Mouse (Mus musculus) monocyte, adult 2 months (primary cell): ENCODE measurements around the gene Ripk1.
"Not testable (repeated sequence)": the region's sequence is repeated elsewhere in the genome, so short reads cannot be mapped to it uniquely, and the experiment has no call there.

Source experiments
- DNase-seq, 2 experiments: peaks; one replicate each; pipeline ENCODE4 v3.0.0; 2022; ENCODE audit warnings: low spot score in 2 of 2, low read depth in 1 of 2

The Ripk1 gene

DNA sequence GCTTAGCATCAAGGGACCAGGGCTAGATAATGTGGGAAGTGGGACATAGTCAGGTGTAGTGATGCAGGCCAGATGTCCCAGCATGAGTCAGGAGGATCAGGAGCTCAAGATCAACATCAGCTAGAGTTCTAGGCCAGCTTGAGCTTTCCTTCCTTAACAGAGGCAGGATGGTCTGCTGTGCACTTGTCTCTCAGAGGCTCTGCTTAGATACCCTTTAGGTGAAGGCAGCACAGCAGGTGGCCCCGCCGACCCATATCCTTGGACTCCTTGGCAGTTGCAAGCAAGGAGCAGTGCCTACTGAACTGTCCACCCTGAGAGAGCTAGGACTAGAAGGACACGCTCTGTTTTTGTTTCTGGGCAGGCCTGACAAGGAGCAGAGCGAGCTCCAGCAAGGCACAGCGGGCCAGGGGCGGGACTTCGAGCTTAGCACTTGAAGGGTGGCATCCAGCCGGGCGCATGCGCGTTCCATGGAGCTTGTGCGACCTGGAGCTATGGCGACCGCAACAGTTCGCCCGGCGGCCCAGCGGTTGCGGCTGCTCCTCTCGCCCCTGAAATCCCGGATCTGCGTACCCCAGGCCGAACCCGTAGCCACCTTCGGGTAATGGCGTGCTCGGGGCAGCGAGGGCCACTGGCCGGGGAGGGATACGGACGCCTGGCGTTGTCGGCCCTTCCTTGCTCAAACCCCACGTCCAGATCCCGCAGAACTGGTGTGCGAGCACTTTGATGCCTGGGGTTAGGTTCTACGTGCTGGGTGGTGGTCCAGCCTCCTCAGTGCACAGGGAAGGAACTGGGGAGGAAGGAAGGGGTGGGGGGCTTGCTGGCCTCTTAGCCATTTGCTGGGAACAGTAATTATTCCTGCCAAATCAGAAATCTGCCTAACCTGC is 35.3 kb downstream of the Ripk1 start, which contains the start of gene Bphl:
Bphl (plus strand) TSS at position 426 of the 884 bp plus-strand sequence.
- peak; percentile 56 to 73 for DNase-seq

DNA sequence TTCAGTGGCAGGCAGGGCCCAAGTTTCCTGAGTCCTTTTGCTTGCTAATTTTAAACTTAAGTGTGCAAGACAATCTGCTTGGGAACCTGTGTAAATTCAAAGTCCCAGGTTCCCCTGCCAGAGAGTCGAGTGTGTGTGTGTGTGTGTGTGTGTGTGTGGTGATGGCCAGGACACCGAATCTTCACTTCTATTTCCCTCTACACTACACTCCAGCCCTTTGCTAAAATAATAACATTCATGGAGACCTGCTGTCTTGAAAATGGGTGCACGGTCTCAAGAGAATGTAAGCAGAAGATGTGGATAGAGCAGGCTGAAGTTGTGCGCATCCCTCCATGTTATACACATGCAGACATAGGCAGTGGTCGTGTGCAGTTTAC is 35.9 kb downstream of the Ripk1 start:
- DNase-seq, result no peak

DNA sequence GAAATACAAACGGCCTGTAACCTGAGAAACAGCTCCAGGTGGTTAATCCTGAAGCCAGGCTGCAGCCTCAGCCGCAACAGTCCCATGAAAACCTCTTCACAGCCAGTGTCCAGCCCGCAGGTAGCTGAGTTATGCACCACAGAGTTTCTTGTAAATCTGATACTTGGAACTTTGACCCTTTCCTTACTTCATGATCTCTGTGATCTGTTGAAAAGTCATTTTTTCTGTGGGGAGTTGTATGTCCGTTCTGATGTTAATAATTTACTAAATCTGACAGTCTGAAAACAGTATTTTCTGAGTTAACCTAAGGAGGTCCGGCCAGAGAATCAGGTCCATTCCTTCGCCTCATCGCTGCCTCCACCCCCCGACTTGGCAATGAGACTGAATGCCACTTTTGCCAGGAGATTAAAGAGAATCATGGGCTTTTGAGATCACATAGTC is 36.8 kb downstream of the Ripk1 start:
- DNase-seq, result no peak

DNA sequence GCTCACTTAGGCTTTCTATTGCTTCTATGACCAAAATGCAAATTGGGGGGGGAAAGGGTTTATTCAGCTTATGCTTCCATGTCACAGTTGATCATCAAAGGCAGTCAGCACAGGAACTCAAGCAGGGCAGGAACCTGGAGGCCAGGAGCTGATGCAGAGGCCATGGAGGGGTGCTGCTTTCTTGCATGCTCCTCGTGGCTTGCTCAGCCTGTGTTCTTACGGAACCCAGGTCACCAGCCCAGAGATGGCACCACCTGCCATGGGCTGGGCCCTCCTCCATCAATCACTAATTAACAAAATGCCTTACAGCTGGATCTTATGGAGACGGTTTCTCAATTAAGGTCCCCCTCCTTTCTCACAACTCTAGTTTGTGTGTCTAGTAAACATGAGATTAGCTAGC is 37.9 kb downstream of the Ripk1 start:
- no peak for DNase-seq

DNA sequence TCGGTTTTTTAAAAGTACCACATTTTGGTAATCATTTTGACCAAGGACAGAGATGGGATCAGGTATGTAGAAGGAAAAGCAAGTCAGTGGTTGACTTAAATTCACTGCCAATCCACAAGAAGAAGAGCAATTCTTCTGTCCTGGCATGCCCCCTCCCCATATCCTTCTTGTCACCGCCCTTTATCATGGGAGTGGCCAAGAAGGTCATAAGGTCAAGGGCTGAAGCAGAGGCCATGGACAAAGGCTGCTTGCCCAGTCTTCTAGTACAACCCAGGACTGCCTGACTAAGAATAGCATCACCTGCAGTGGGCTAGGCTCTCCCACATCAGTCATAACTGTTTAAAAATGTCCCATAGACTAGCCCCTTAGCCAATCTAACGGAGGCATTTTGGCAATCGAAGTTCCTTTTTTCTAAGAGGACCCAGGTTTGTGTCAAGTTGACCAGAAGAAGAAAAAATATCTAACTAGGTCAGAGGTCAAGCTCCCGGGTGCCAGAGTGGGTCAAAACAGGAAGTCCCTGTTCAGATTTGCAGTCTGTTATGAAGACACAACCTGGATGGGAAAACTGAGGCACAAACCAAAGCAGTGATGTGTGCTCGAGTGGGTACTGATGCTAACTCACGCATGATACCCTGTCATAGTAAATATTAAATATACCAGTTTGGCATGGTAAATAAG is 41.7 kb downstream of the Ripk1 start:
- DNase-seq, result no peak

DNA sequence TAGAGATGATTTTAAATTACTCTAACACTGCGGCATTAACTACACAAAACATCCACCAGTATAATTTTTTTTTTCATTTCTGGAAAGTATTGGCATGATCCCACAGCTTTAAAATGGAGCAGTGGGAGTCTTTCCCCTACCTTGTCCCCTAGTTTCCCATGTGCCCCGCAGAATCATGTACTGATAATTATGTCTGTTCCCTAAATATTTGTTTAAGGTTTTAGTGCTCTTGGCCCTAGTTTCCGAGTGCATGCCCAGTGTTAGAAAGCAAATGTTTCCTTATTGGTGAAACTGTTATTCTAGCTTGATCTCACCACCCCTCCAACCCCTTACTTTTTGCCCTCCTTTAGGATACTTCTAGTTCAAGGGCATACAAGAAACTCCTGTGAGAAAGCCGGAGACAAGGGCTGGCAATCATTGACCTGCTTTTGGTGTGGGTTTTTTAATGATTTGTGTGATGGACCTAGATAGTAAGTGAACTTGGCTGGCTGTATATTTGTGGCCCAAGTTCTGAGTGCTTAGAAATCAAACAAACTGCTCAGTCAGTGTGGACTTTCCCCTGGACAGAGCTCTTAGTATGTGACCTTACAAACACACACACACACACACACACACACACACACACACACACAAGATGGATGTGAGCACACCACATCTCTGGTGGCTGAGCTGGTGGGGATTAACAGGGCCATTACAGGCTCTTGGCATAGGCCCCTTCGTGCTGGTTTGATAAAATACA is 43.5 kb downstream of the Ripk1 start:
- DNase-seq, result no peak

DNA sequence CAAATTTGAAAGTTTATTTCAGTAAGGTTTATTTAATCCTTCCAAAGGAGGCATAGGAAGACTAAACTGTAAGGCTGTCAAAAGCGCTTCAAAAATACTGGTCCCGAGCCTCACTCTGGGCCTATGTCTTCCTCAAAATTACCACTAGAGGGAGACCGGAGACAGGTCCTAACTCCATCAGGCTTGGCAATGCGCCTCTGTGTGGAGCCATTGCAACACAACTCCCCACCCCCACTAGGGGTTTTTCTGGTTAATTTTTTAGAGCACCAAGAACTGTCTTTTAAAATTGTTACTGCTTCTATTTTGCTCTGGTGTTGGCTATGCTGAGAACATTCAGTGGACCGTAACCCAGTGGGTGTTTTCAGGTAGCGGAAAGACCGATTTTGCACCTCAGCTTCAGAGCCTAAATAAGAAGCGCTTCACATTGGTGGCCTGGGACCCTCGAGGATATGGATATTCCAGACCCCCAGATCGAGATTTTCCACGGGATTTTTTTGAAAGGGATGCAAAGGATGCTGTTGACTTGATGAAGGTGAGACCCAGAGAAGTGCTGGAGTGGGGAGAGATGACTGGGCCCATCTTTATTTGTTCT is 44.4 kb downstream of the Ripk1 start:
- peak; percentile 19 to 51 for DNase-seq

DNA sequence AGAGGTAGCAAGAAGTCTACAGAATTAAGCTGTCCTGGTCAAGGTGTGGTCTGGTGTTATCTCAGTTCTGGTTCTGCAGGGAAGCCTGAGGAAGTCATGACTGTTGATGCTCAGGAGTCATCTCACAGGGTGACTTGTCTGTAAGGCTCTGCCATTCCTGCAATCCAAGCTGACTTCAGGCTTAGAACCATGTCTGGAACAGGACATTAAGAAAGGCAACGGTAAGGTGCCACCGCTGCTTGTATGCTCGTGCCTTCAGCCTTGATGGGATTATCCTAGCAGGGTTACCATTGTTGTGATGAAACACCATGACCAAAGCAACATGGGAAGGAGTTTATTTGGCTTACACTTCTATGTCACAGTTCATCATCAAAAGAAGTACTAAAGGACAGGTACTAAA is 45.4 kb downstream of the Ripk1 start:
- no peak for DNase-seq

DNA sequence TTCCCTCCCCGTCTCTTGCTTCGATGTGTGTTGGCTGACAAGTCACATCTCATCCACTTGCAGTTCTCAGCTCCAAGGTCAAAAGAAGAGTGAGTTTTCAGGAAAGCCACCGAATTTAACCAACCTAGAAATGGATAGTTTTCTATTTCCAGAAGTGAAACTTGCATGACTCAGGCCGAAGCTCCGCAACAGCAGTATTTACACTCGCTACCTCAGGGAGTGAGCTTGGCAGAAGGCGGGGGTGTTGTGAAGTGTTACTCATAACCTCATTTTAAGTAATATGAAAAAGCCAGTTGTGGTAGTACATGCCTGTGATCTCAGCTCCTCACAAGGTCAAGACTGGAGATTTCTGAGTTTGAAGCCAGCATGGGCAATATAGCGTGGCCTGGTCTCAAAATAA is 48.3 kb downstream of the Ripk1 start:
- DNase-seq, result peak; percentile 39 to 41

DNA sequence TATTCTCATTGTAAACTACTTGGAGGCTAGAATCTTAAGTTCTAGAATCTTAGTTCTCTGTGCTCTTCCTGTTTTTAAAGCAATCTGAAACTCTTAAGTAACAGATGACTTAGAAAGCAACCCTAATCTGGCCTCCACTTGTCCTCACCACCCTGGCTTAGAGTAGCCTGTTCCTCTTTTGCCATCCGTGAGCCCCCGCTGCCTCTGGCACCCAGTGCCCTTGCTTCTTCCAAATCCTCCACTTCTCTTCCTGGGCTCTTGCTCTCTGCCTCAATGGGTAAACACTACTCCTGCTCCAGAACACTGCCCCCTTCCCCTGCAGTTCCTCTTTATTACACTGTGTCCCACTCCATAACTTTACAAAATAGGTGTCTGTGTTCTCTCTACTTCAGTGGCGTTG is 49.5 kb downstream of the Ripk1 start:
- peak; percentile 33 to 34 for DNase-seq

DNA sequence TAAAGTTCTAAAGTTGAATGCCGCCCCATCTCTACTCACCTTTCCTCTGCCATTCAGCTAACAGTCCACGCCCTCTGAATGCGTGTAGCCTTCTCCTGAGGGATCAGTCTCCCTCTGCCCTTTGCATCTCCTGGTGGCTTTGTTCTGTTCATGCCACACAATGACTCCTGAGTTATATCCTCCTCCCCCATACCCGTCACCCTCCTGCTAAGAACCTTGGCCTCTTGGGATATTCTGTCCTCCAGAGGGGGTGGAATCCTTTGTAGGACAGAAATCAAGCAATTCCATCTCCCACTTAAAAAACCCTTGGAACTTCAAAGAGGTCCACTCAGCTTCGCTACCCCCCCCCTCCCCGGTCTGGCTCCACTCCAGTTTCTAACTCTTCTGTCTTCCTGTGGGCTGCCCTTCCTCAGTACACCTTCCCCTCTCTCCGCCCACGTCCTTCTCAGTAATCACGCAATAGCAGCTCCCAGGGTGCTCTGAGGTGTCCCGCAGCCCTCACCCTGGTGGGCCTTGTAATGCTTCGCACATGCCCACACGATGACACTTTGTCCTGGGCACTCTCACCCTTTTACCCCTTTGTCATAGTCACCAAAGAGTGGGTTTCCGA is 51.6 kb downstream of the Ripk1 start:
- DNase-seq, result no peak

DNA sequence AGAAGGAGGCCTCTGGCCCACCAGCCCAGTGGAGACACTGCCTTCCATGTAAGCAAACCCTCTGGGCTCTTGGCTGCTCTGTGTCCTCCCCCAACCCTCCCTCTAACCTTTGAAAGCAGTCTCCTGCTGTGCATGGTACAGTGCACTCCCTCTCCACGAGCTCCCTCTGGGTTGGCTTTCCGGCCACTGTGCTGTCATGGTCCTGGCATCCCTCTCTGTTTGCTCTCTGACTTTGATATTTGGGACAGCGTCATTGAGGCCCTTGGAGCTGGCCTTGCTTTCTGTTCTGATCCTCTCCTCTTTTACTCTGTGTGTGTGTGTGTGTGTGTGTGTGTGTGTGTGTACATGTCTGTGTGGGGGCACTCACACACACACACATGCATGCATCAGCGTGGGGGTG is 52.2 kb downstream of the Ripk1 start:
- DNase-seq, result no peak

DNA sequence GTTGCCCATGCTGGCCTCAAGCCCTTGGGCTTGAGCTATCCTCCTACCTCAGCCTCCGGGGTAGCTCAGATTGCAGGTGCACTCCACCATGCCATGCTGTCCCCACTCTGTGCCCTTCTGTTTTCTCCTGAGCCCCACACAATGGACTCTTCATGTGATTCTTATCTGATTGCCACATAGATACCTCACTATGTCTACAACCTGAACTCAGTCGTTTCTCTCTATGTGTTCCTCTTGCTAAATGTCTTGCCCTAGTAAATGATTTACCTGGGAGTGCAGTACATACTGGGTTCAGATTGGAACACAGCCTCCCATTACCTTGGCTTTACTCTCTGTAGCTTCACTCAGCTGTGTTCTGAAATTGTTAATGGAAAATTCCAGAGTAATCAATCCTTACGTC is 52.8 kb downstream of the Ripk1 start:
- no peak for DNase-seq

DNA sequence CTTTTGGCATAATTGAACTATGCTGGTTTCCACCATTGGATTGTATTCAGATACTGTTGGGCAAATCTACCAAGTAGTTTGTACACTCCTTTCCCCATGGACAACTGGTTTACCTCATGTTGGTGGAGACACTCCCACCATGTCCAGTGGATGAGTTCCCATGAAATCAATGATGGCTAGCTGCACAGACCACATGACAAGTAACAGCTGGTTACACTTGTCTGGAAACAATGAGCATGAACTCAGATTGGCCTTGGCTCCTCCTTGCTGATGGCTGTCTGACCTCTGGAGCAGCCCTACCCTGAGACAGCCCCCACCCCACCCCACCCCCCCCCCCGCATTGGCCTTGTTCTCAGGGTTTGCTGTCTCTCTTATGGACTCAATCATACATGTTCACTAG is 55.1 kb downstream of the Ripk1 start:
- no peak for DNase-seq

DNA sequence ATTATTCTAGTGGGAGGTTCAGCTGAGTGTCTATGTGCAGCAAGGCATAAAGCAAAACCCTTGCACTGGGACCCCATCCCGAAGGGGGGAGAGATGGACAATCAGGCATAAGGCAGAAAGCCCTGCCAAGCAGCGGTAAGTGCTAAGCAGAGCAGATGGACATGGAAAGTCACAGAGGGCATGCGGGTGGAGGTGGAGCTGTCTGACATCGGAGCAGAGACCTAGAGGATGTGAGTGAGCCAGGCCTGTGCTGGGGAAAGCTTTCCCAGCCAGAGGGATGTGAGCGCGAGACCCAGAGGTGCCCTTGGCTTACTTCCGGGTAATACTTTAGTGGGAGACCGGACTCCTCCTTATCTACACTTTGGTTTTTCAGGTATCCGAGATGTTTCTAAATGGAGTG is 57.9 kb downstream of the Ripk1 start:
- no peak for DNase-seq

DNA sequence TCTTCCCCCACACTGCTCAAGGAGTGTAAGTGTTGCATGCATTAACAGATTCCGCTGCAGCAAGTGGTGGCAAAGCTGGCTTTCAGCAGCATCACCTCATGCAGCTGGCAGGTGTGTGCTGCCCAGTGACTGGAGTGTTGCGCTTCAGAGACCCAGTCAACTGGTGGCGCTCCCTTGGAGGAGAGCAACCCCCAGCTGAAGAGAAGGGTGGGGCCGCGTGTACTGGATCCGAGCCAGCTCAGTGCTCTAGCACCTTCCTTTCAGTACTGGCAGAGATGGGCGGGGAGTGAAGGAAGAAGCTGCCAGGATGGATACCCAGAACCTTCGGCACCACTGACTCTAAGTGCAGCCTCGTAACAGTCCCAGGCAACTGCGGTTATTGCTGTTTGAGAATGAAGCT is 60.3 kb downstream of the Ripk1 start:
- DNase-seq, result no peak

DNA sequence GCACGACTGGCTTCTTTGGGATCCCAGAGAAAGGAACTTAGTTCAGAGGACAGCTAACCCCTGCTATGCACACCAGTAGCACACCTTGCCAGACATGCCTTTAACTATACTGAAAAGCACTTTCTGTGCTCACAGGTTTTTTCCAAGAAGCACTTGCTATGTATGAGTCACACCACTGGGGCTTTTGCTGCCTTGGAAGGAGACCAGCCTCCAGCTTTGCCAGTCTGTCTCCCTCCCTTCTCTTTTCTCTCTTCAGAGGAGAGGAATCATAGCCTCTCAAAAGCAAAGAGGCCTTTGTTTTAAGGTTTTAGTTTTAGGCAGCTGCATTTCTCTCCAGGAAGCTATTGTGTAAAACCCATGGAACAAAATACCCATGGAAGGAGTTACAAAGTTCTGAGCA is 64.2 kb downstream of the Ripk1 start:
- no peak for DNase-seq

DNA sequence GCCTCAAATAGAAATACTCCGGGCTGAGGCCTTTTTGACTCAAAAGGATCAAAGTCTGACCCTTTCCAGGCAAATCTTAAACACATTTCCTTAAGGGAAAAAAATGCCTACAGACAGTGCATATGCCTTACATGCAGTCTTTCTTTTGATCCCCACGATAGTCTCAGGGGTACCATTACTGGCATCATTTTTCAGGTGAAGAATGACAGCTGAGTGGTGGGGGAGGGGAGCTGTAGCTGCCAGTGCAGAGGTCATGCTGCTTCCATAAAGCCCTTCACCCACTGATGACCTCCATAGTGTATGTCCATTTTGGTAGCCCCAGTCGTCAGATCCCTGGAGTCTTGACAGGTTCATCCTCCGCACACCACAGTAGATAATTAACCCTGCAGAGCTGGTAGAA is 68.1 kb downstream of the Ripk1 start:
- no peak for DNase-seq

DNA sequence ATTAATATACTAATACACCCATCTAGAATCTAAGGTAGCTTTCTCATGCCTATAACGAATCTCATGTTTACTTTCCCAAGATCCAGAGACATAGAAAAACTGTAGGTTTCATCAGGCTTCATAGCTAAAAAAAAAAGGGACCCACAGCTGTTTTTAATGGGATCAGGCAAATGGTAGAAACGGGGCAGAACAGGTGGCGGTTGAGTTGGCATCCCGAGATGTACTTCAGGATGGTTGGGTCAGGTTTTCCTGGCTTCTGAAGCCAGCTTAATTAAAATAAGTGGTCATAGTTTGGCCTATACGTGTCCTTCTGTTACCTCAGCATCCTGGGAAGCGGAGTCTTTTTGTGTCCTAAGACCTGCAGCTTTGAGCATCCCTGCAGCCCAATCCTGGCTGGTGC is 69.7 kb downstream of the Ripk1 start:
- no peak for DNase-seq

DNA sequence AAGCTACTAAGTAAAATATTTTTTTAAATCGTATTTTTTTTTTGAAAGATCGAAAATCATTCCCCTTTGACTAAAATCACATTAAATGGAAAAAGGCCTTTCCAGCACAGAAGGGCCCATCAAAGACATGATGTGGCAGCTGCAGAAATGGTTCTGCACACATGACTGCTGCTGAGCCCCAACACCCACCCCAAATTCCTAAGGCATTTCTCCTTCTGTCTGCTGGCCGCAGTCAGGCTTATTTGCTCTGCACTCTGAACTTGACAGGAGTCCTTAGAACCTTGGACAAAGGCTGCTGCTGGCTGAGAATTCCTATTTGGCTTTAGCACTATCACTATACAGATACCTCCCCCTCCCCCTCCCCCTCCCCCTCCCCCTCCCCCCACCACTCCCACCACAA is 70.7 kb downstream of the Ripk1 start:
- no peak for DNase-seq

DNA sequence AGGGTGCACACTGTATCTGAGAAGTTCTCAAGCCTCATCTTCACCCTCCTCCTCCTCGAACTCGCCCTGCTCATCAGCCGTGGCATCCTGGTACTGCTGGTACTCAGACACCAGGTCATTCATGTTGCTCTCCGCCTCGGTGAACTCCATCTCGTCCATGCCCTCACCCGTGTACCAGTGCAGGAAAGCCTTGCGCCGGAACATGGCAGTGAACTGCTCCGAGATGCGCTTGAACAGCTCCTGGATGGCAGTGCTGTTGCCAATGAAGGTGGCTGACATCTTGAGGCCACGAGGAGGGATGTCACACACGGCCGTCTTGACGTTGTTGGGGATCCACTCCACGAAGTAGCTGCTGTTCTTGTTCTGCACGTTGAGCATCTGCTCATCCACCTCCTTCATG is 72.3 kb downstream of the Ripk1 start:
- not testable (repeated sequence) for DNase-seq
